Mouse (Mus musculus): Measurements from ENCODE around the gene Zfp595. TPM values are rescaled to one million over a fixed set of nuclear protein-coding genes. Genes with fewer than 3 reads are reported as not detected.
"Not testable (repeated sequence)": the region's sequence is repeated elsewhere in the genome, so short reads cannot be mapped to it uniquely, and the experiment has no call there.

Zfp595 gene
- total and polyA plus RNA-seq, 2 experiments from 2014 or later = 0.60 to 2.6 TPM

DNA sequence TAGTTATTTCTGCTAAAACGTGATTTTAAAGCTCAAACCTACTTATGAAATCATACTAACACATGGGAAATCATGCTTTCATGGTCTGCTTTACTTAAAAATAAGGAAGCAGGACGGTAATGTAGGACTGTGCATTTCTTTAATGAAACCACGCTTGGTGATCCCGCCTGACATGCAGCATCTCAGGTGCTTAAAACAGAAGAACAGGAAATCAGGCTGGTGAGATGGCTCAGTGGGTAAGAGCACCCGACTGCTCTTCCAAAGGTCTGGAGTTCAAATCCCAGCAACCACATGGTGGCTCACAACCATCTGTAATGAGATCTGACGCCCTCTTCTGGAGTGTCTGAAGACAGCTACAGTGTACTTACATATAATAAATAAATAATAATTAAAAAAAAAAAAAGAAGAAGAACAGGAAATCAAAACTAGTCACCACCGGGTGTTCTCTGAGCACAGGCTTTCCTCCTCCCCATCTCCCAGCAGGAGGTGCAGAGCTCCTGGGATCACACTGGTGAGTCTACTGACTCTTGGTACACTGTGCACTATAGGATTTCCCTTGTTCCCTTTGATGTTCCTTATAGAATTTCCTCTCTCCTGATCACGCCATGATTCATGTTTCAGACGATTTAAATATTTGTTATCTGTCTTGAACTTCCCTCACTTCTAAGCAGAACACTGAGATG, 62.8 kb downstream of the Zfp595 start:
- peak; percentile 55 for ATAC-seq (ENCODE audit: low FRiP score)
- peak overlapping the region; percentile 12; the same call in 1 of the 2 replicates for H3K27ac ChIP-seq (ENCODE audit: low read depth, low read length)
- H3K36me3 ChIP-seq (ENCODE audit: insufficient read depth, low read length) = not testable (repeated sequence)

DNA sequence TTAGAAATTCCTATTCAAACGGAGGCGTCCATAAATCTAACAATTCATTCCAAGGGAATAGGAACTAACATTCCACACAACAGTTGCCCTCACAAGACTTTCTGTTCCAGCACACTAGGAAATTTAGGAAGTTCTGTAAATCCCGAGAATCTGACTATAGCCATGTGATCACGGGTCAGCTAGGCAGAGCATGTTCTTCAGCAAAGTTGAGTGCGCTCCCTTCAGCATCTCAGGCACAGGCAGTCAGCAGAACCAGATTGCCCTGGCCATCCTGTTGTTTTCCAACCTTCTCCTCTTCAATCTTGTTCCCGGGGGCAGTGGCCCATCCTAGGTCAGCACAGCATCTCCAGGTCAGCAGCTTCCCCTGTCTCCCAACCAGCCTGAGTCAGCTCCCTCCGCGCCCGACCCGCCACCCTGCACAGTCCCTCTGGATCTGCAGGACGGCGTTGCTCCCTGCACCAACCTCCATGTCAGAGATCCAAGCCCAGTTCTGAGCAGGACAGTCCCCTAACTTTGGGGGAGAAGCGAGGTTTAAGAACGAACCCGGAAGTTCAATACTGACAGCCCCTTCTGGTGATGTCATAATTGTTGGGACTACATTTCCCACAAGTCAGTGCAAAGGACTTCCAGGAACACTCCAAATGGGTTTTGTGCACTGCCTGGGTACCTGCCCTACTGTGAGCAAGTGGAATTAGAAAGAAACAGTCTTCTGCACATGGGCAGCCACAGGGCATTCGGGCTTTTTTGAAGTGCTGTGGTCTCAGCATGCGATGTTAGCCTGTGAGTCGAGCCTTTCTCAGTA, 63.6 kb downstream of the Zfp595 start:
- DNase-seq (ENCODE audit: low spot score) = peak; percentile 93
- Histone ChIP-seq H3K27me3 (ENCODE audit: insufficient read depth, low read length) (no peaks in the 10 kb centered on the region), H3K4me1 (ENCODE audit: insufficient read depth, low read length) (peaks cover 3% of the 10 kb centered on the region; the same call in 1 of the 2 replicates), H3K9me3 (ENCODE audit: low read length) (peaks cover 7% of the 10 kb centered on the region; the same call in 1 of the 2 replicates), H3K9ac (replicated peaks; ENCODE audit: low read length, poor library complexity, severe bottlenecking) (peak overlapping the region; percentile 66), H3K4me2 (ENCODE audit: low read depth, low read length, poor library complexity, severe bottlenecking) (peak overlapping the region; percentile 61), H3K27ac (ENCODE audit: low read depth, low read length) (peak overlapping the region; percentile 12; the same call in 1 of the 2 replicates), H3K4me3 (ENCODE audit: low read depth, low read length) (peak overlapping the region; percentile 75), H3K36me3 (ENCODE audit: insufficient read depth, low read length) (no peaks in the 10 kb centered on the region)
- no peak for TF ChIP-seq CTCF (IDR thresholded peaks at IDR 0.05)
- WGBS = 9% methylated on average over 18 of the region's 18 CpGs
- ATAC-seq (ENCODE audit: low FRiP score) = peak; percentile 99

More for the DNA sequence above, 62.8 kb downstream of the Zfp595 start:
- peak; percentile 8; the same call in 1 of the 2 replicates for TF ChIP-seq CTCF (IDR thresholded peaks at IDR 0.05)
- WGBS = 42% methylated on average over 8 of the region's 9 CpGs
- H3K9ac ChIP-seq (replicated peaks; ENCODE audit: low read length, poor library complexity, severe bottlenecking) = peak overlapping the region; percentile 66; the same call in 1 of the 2 replicates
- not testable (repeated sequence) for H3K4me1 ChIP-seq (ENCODE audit: insufficient read depth, low read length); DNase-seq (ENCODE audit: low spot score); H3K27me3 ChIP-seq (ENCODE audit: insufficient read depth, low read length); H3K9me3 ChIP-seq (ENCODE audit: low read length)
- H3K4me3 ChIP-seq (ENCODE audit: low read depth, low read length) = peak overlapping the region; percentile 75
- H3K4me2 ChIP-seq (ENCODE audit: low read depth, low read length, poor library complexity, severe bottlenecking) = peak overlapping the region; percentile 61

Other genes with a start within 250 kb of the Zfp595 start
- gene Zfp708, start 234.6 kb downstream of the Zfp595 start, total RNA-seq (2014; rRNA removed) = 4.3 and 7.7 TPM in 2 replicates
- gene Zfp708, start 234.6 kb downstream of the Zfp595 start, polyA plus RNA-seq (2015; fragmentation: Nextera tagmentation; extraction: Ambion mirVana) = 5.4 and 5.6 TPM in 2 replicates
- gene Gm28557, start 224.0 kb downstream of the Zfp595 start, total RNA-seq (2014; rRNA removed) = 1.7 and 3.1 TPM in 2 replicates
- 0.89 and 0.97 TPM in 2 replicates for gene Gm28557, start 224.0 kb downstream of the Zfp595 start, polyA plus RNA-seq (2015; fragmentation: Nextera tagmentation; extraction: Ambion mirVana)
- not detected in 2 replicates for gene Rslcan18, start 216.3 kb downstream of the Zfp595 start, total RNA-seq (2014; rRNA removed)
- not detected in 2 replicates for gene Rslcan18, start 216.3 kb downstream of the Zfp595 start, polyA plus RNA-seq (2015; fragmentation: Nextera tagmentation; extraction: Ambion mirVana)
- 8.2 and 8.8 TPM in 2 replicates for gene Zfp759, start 210.9 kb downstream of the Zfp595 start, total RNA-seq (2014; rRNA removed)
- 2.7 and 3.4 TPM in 2 replicates for gene Zfp759, start 210.9 kb downstream of the Zfp595 start, polyA plus RNA-seq (2015; fragmentation: Nextera tagmentation; extraction: Ambion mirVana)
- gene Rsl1, start 159.4 kb downstream of the Zfp595 start, total RNA-seq (2014; rRNA removed) = 2.5 and 9.4 TPM in 2 replicates
- gene Rsl1, start 159.4 kb downstream of the Zfp595 start, polyA plus RNA-seq (2015; fragmentation: Nextera tagmentation; extraction: Ambion mirVana) = 2.3 and 3.4 TPM in 2 replicates
- gene Zfp455, start 138.1 kb downstream of the Zfp595 start, total RNA-seq (2014; rRNA removed) = 2.6 and 4.0 TPM in 2 replicates
- gene Zfp455, start 138.1 kb downstream of the Zfp595 start, polyA plus RNA-seq (2015; fragmentation: Nextera tagmentation; extraction: Ambion mirVana) = 0.83 and 1.6 TPM in 2 replicates
- 13.0 and 15.7 TPM in 2 replicates for gene Zfp458, start 54.1 kb downstream of the Zfp595 start, total RNA-seq (2014; rRNA removed)
- 3.6 and 3.7 TPM in 2 replicates for gene Zfp458, start 54.1 kb downstream of the Zfp595 start, polyA plus RNA-seq (2015; fragmentation: Nextera tagmentation; extraction: Ambion mirVana)
- gene Zfp457, start 26.1 kb downstream of the Zfp595 start, total RNA-seq (2014; rRNA removed) = 1.3 and 2.8 TPM in 2 replicates
- gene Zfp457, start 26.1 kb downstream of the Zfp595 start, polyA plus RNA-seq (2015; fragmentation: Nextera tagmentation; extraction: Ambion mirVana) = 0.44 and 0.49 TPM in 2 replicates
- not detected in 2 replicates for gene Gm28044, start 28.0 kb upstream of the Zfp595 start, total RNA-seq (2014; rRNA removed)
- gene Gm28044, start 28.0 kb upstream of the Zfp595 start, polyA plus RNA-seq (2015; fragmentation: Nextera tagmentation; extraction: Ambion mirVana) = not detected in 2 replicates
- 0.71 and 1.3 TPM in 2 replicates for gene Zfp953, start 28.0 kb upstream of the Zfp595 start, total RNA-seq (2014; rRNA removed)
- 0.13 and 0.22 TPM in 2 replicates for gene Zfp953, start 28.0 kb upstream of the Zfp595 start, polyA plus RNA-seq (2015; fragmentation: Nextera tagmentation; extraction: Ambion mirVana)
- gene Gm28041, start 43.2 kb upstream of the Zfp595 start, total RNA-seq (2014; rRNA removed) = 2.9 TPM in 1 of 2 replicates, not detected in the other
- gene Gm28041, start 43.2 kb upstream of the Zfp595 start, polyA plus RNA-seq (2015; fragmentation: Nextera tagmentation; extraction: Ambion mirVana) = not detected in 2 replicates
- 0.94 and 1.2 TPM in 2 replicates for gene Zfp456, start 43.2 kb upstream of the Zfp595 start, total RNA-seq (2014; rRNA removed)
- 0.13 and 0.19 TPM in 2 replicates for gene Zfp456, start 43.2 kb upstream of the Zfp595 start, polyA plus RNA-seq (2015; fragmentation: Nextera tagmentation; extraction: Ambion mirVana)
- 1.7 and 2.5 TPM in 2 replicates for gene Zfp429, start 67.2 kb upstream of the Zfp595 start, total RNA-seq (2014; rRNA removed)
- 0.89 and 1.1 TPM in 2 replicates for gene Zfp429, start 67.2 kb upstream of the Zfp595 start, polyA plus RNA-seq (2015; fragmentation: Nextera tagmentation; extraction: Ambion mirVana)
- gene Zfp459, start 88.8 kb upstream of the Zfp595 start, total RNA-seq (2014; rRNA removed) = 1.3 and 6.0 TPM in 2 replicates
- 1.2 and 1.3 TPM in 2 replicates for gene Zfp459, start 88.8 kb upstream of the Zfp595 start, polyA plus RNA-seq (2015; fragmentation: Nextera tagmentation; extraction: Ambion mirVana)
- 4.7 and 6.4 TPM in 2 replicates for gene Zfp874a, start 119.1 kb upstream of the Zfp595 start, total RNA-seq (2014; rRNA removed)
- gene Zfp874a, start 119.1 kb upstream of the Zfp595 start, polyA plus RNA-seq (2015; fragmentation: Nextera tagmentation; extraction: Ambion mirVana) = 3.9 and 4.4 TPM in 2 replicates
- 6.3 and 12.0 TPM in 2 replicates for gene Zfp874b, start 151.7 kb upstream of the Zfp595 start, total RNA-seq (2014; rRNA removed)
- gene Zfp874b, start 151.7 kb upstream of the Zfp595 start, polyA plus RNA-seq (2015; fragmentation: Nextera tagmentation; extraction: Ambion mirVana) = 2.3 and 2.5 TPM in 2 replicates
- 3.8 and 6.5 TPM in 2 replicates for gene Zfp58, start 168.0 kb upstream of the Zfp595 start, total RNA-seq (2014; rRNA removed)
- gene Zfp58, start 168.0 kb upstream of the Zfp595 start, polyA plus RNA-seq (2015; fragmentation: Nextera tagmentation; extraction: Ambion mirVana) = 4.1 and 4.4 TPM in 2 replicates
- gene Gm26965, start 193.6 kb upstream of the Zfp595 start, total RNA-seq (2014; rRNA removed) = 0.27 TPM in 1 of 2 replicates, not detected in the other
- 0.20 TPM in 1 of 2 replicates, not detected in the other for gene Gm26965, start 193.6 kb upstream of the Zfp595 start, polyA plus RNA-seq (2015; fragmentation: Nextera tagmentation; extraction: Ambion mirVana)
- 35.8 and 36.8 TPM in 2 replicates for gene Zfp87, start 193.6 kb upstream of the Zfp595 start, total RNA-seq (2014; rRNA removed)
- gene Zfp87, start 193.6 kb upstream of the Zfp595 start, polyA plus RNA-seq (2015; fragmentation: Nextera tagmentation; extraction: Ambion mirVana) = 26.2 and 31.9 TPM in 2 replicates
- gene Zfp748, start 221.3 kb upstream of the Zfp595 start, total RNA-seq (2014; rRNA removed) = 21.7 and 22.5 TPM in 2 replicates
- 7.1 and 8.1 TPM in 2 replicates for gene Zfp748, start 221.3 kb upstream of the Zfp595 start, polyA plus RNA-seq (2015; fragmentation: Nextera tagmentation; extraction: Ambion mirVana)